Mouse (Mus musculus) left cerebral cortex, adult 18-20 months (tissue): ENCODE data around the gene Zfp46. TPM values are rescaled to one million over a fixed set of nuclear protein-coding genes. Genes with fewer than 3 reads are reported as not detected.

Experiments
- DNase-seq, 2 experiments: peaks; one replicate each; pipeline ENCODE4 v3.0.0; 2021 to 2022; ENCODE audit warnings: low spot score in 2 of 2, mixed read lengths in 1 of 2
- total RNA-seq, 2 experiments: library from RNA; stranded (reverse); gene quantifications; 2 replicates each; pipeline ENCODE4 v1.2.3; 2021

Zfp46 gene
- total RNA-seq, 2 experiments from 2014 or later = 41.5 to 43.6 TPM

DNA sequence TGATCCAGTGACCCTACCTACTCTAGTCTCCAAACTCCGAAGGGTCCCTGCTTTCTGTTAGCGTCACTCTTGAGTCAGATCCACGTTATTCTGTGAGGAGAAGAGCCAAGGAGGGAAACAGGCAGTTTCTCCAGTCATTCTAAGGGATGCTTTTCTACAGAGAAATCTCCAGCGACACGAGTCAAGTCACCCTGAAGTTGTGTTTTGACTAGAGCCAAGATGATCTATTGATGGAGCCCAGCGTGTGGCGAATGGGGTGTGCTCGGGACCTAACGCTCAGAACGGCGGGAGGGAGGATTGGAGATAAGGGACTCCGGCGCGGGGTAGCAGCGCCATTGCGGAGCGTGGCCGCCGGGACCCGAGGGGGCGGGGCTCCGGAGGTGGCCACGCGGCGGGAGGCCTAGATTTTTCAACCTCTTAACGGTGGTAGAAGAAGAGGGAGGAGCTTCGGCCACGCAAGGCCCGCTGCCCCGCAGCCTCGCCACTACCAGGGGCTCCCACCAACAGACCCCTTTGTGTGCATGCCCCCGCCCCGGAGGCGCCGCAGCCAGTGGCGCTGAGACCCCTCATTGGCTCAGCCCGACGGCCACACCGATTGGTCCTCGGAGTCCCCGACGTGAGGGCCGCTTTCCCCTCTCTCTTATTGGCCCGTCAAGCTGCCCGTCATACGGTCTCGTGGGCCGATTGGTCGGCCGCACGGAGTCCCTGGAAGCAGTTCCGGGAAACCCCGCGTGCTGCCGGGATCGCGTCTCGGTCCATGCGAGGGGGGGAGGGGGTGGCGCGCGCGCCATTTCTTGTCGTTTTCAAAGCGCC is 26.0 kb downstream of the Zfp46 start, which contains the start of gene Hnrnpr:
Gene Hnrnpr (plus strand): TSS at position 714 of the 813 bp plus-strand sequence.
- DNase-seq = peak; percentile 99 to 100

DNA sequence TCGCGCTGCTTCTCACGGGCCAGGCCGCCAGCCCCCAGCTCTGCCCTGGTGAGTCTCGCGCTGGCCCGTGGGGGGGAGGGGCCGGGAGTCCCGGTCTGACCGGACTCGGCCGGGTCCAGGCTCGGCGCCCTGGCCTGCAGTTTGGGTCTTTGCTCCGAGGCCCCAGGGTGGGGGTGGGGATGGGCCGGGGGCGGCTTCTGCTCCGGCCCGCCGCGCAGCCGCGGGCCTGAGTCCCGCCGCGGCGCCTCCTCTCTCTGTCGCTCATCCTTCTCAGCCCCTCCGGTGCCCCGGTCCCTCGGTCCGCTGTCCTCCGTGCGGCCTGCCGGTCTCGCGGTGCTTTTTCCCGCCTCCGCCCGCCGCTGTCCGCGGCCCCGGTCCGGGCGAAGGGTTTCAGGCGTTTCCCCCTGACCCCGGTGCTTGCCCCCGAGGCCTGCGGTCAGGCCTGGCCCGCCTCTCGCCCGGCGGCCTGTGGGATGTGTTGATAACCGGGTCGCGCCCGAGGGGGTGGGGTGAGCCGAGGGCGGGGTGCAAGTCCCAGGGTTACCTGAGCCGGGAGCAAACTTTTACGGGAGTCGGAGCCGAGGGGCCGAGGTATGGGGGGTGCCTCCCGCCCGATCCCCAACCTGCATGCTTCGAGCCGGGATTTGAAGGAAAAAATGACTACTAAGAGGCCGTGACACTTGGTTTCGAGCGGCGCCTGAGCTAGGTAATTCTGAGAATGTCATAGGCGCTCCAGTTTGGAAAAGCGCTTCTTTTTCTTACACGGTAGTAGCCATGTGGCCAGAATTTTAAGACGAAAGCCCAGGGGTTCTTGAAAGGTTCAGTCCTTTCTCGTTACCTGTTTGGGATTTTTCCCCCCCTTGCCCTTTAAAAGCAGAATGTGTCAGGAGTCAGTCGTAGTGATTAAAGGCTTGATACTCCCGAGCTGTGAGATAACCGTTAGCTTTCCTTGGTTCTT is 26.8 kb downstream of the Zfp46 start:
- peak; percentile 12 to 16 for DNase-seq

DNA sequence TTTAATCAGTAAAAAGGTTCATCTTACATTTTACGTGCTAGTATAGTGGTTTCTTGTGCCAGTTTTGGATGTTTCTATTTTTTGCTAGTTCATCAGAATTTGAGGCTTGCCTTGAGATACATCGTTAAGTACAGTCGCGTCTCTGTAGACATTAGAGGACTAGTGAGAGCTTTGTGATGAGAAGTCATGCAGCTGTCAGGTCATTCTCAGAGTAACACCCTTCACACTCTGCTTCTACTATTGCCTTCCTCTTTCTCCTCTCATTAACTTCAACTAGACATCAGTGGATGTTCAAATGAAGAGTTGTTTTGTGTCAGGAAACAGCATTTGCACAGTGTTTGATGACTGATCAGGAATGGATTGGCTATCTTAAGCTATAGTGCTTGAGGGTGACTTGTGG is 28.1 kb downstream of the Zfp46 start:
- no peak for DNase-seq

DNA sequence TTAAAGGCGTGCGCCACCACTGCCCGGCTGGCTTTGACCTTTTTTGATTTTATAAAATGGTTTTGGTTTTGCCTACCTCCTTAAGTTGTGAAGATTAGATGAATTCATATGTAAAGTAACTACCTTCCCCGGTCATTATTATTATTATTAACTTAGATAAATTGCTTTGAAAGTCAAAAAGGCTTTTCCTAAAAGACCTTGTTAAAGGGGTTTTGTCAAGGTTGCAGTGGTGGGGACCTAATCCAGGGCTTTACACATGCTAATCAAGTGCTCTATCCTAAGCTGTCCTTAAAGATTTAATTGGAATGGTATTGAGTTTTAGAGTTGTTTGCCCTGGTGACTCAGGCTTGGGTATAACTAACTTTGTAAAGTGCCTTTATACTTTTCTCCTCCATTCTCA is 33.2 kb downstream of the Zfp46 start:
- no peak for DNase-seq

DNA sequence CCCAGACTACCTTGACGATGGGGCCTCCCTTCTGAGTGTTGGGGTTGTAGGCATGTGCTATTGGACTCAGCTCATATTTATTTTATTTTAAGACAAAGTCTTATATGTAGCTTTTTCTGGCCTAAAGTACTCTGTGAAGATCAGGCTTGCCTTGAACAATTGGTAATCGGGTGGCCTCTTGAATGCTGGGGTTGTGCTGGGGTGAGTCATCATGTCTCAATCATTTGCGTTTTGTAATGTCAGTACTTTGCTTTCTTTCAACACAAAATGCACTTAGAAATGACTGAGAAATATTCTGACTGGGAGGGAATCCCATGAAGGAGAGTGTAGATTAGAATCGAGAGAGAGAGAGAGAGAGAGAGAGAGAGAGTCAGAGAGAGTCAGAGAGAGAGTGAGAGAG is 35.5 kb downstream of the Zfp46 start:
- DNase-seq = no peak

DNA sequence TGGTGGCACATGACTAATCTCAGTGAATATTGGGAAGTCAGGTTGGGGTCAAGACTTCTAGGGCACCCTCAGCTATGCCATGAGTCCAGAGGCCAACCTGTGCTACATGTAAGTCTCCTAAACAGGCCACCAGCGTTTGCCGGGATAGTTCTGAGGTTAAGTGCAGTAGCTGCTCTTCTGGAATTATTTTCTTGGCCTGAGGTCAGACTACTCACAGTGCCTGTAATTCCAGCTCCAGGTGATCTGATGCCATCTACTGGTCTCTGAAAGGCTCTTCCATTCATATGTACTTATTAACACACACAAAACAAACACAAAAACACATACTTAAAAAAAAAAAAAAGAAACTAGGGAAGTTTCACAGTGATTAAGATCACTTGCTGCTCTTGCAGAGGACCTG is 39.7 kb downstream of the Zfp46 start:
- DNase-seq = no peak

DNA sequence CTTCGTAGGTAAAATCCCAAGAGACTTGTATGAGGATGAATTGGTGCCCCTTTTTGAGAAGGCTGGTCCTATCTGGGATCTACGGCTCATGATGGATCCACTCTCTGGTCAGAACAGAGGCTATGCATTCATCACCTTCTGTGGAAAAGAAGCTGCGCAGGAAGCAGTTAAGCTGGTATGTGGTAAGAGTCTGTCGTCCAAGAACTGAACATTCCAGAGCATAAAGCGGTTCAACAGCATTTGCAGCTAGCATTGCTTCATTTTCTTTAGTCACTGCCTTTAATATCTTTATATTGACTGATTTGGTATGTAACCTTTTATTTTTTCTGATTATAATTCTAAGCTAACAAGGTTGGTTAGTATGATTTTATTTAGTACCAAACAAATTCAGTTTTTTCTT is 42.8 kb downstream of the Zfp46 start:
- DNase-seq = no peak

DNA sequence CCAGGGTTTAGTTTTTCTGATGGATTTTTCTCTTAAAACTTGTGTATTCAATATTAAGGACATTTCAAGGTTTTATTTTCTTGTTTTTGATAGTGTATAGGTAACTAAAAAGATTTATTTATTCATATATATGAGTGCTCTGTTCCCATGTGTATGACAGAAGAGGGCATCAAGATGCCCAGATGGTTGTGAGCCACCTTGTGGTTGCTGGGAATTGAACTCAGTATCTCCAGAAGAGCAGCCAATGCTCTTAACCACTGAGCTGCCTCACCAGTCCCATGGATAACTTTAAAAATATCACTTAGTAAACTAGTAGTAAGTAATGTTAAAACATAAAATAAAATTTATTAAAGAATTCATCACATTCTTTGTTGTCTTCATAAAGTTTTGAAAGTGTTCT is 43.6 kb downstream of the Zfp46 start:
- DNase-seq = no peak

DNA sequence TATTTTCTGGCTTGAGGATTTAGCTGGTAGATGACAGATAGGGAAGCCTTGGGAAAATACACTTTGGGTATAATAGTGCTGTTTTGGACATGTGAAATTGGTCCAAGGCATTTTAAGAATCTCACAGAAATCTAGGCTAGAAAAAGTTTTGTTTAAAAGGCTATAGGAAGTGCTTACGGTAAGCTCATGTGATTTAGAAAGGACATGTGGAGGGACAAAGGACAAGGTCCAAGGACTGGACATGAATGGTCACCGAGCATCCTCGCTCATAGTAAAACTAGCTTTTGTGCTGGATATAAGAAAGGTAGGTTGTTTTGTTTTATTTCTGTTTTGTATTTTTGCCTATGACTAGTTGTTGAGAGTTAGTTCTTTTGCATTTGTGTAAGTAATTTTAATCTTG is 47.2 kb downstream of the Zfp46 start:
- no peak for DNase-seq

DNA sequence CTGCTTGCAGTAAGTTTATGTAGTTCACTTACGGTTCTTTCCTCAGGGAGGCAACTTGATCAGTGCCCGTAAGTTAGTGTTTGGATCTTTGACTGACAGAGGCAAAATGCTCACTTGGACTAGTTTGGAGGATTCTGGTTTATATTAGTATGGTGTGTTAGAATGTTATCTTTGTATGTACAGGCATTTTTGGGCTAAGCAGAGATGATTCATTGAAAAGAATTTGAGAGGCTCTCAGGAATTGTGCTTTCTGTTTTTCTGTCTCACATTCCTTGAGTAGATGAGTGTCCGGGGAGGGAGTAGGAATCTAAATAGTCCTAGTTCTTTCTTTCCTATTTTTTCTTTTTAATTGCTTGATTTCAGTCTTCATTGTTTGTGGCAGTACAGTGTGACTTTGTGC is 48.7 kb downstream of the Zfp46 start:
- DNase-seq = no peak

DNA sequence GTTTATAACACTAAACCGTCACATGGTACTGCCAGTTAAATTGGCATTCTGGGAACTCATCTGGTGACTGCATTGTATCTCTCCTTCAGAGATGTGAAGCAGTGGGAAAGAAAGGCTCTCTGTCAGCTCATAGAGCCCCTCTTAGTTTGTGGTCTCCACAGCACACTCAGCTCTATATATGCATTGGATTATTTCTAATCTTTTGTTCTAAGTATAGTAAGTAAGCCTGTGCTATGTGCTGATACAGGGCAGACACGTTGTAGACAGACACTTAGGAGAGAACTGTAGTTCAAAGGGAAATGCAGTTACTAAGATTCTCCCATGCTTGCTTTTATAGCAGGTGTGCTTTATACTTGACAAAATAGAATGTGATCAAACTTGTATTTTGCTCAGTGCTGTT is 50.6 kb downstream of the Zfp46 start:
- no peak for DNase-seq

DNA sequence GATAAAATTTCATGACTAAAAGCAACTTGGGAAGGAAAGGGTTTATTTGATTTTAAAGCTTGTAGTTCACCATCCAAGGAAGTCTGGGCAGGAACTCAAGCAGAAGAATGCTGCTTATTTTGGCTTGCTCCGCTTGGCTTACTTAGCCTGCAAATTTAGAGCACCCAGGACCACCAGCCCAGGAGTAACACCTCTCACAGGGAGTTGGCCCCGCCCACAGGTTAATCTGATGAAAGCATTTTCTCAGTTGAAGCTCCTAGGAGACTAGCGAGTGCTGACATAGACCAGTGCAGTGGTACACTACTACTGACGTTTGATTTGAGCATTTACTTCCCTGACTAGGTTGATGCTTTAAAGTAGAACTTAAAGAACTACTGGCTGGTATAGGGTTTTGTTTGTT is 52.6 kb downstream of the Zfp46 start:
- no peak for DNase-seq

Other genes starting within 250 kb of the Zfp46 start
- gene Rpl11, start 231.3 kb upstream of the Zfp46 start, total RNA-seq = 100 to 1,000 TPM; 277 to 280 TPM
- 10 to 100 TPM; 34.9 to 43.2 TPM for gene Id3, start 141.2 kb upstream of the Zfp46 start, total RNA-seq
- gene E2f2, start 112.3 kb upstream of the Zfp46 start, total RNA-seq = under 1 TPM; 0.30 to 0.40 TPM
- 1 to 10 TPM; 2.6 to 3.0 TPM for gene Asap3, start 78.3 kb upstream of the Zfp46 start, total RNA-seq
- under 1 TPM; 0.49 to 0.77 TPM for gene Tcea3, start 37.0 kb upstream of the Zfp46 start, total RNA-seq
- gene Hnrnpr, start 26.3 kb downstream of the Zfp46 start, total RNA-seq = 10 to 100 TPM; 84.7 to 86.8 TPM
- 1 to 10 TPM; 5.7 to 5.9 TPM for gene Htr1d, start 138.8 kb downstream of the Zfp46 start, total RNA-seq
- under 1 TPM; 0.21 to 0.70 TPM for gene 6030445D17Rik, start 177.6 kb downstream of the Zfp46 start, total RNA-seq
- gene Luzp1, start 185.1 kb downstream of the Zfp46 start, total RNA-seq = 10 to 100 TPM; 83.9 to 88.2 TPM